Mouse (Mus musculus): ENCODE results near the gene Gsta3. TPM values are rescaled to one million over a fixed set of nuclear protein-coding genes. Genes with fewer than 3 reads are reported as not detected.
"Not testable (repeated sequence)": the region's sequence is repeated elsewhere in the genome, so short reads cannot be mapped to it uniquely, and the experiment has no call there.

Gsta3 gene
- polyA plus RNA-seq, 1 experiment from 2014 or later: 0.56 TPM

GRCm38 (mm10) chr1:21275366-21275765 is 35.0 kb downstream of the Gsta3 start:
- H3K27me3 ChIP-seq (replicated peaks); H3K27ac ChIP-seq (replicated peaks); H3K9me3 ChIP-seq; H3K36me3 ChIP-seq; ATAC-seq (ENCODE audit: extremely low read depth, insufficient number of reproducible peaks, low FRiP score, low TSS enrichment); H3K4me2 ChIP-seq; H3K9ac ChIP-seq; H3K4me3 ChIP-seq; H3K4me1 ChIP-seq: not testable (repeated sequence)
- WGBS: 79% methylated on average over 5 of the region's 5 CpGs

DNA sequence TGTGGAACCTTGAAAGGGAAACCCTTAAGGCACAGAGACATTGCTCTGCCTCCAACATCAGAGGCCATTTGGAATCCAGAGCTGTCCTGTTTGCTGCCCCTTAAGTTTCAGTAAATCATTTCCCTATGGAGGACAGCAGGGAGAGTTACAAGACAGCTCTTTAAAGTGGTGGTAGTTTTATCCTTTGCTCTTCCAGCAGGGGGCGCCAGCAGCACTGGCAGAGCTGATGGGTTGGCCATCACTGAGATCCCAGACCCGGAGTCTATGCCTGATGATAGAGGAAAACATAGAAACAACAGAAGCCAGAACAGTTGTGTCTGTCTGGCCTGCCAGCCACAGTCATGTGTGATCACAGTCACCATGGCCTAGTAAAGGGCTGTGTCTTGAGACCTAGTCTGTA is 35.8 kb downstream of the Gsta3 start:
- H3K27ac ChIP-seq (replicated peaks); H3K36me3 ChIP-seq; ATAC-seq (ENCODE audit: extremely low read depth, insufficient number of reproducible peaks, low FRiP score, low TSS enrichment); H3K4me3 ChIP-seq; H3K9me3 ChIP-seq; H3K27me3 ChIP-seq (replicated peaks); H3K4me2 ChIP-seq; H3K9ac ChIP-seq; H3K4me1 ChIP-seq: not testable (repeated sequence)
- WGBS: 26% methylated on average over 2 of the region's 2 CpGs

- Histone ChIP-seq H3K4me3 (no peak overlapping the region), H3K36me3 (no peaks in the 10 kb centered on the region), H3K4me2 (no peak overlapping the region), H3K27me3 (replicated peaks) (no peaks in the 10 kb centered on the region), H3K27ac (replicated peaks) (no peak overlapping the region), H3K9ac (no peak overlapping the region), H3K9me3 (no peaks in the 10 kb centered on the region), H3K4me1 (no peaks in the 10 kb centered on the region)
- ATAC-seq (ENCODE audit: extremely low read depth, insufficient number of reproducible peaks, low FRiP score, low TSS enrichment): no peak
- WGBS: 66% methylated on average over 2 of the region's 2 CpGs
Measured at GRCm38 (mm10) chr1:21280306-21280705, 39.9 kb downstream of the Gsta3 start.

DNA sequence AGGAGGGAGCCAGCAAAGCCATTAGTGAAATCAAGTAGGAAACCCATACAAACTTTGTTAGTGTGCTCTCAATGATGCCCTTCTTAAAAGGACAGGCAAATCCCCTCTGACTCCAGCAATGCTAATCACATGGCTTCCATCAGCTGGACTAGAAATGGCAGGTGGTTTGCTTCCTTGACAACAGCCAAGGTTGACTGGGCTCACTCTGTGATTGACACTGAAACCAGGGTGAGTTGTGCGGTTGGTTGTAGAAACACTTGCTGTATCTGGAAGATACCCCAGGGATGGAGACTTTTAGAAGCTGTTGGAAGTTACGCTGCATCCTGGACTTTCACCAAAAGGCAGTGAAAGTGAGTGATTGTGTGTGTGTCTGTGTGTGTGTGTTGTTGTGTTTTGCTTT is 44.3 kb downstream of the Gsta3 start:
- H3K27ac ChIP-seq (replicated peaks); H3K4me1 ChIP-seq; H3K36me3 ChIP-seq; ATAC-seq (ENCODE audit: extremely low read depth, insufficient number of reproducible peaks, low FRiP score, low TSS enrichment); H3K4me2 ChIP-seq; H3K27me3 ChIP-seq (replicated peaks); H3K9ac ChIP-seq; H3K4me3 ChIP-seq; H3K9me3 ChIP-seq: not testable (repeated sequence)
- 83% methylated on average over 2 of the region's 2 CpGs for WGBS

DNA sequence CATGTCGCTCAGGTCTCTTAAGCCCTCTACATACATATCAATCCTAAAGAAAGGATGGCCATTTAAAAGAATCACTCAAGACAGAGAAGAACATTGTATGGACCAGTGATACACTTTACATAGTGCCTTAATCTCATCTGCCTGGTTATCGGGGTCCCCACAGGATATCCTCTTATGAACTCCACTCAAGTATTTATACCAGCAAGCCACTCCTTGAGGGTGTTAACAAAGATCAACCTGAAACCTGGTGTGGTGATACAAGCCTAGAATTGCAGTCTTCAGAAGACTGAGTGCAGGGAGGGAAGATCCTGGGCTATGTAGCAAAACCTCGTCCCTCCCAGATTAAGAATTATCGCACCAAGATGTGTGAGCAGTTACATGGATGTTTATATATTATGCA is 51.0 kb downstream of the Gsta3 start:
- no peak overlapping the region for H3K4me2 ChIP-seq
- no peak overlapping the region for H3K27ac ChIP-seq (replicated peaks)
- WGBS: 81% methylated on average over 4 of the region's 4 CpGs
- H3K36me3 ChIP-seq: no peaks in the 10 kb centered on the region
- H3K4me3 ChIP-seq: no peak overlapping the region
- no peak overlapping the region for H3K9ac ChIP-seq
- 0 out of 2 replicates have a peak, but pooled peaks cover 2% of the 10 kb centered on the region for H3K27me3 ChIP-seq (replicated peaks)
- ATAC-seq (ENCODE audit: extremely low read depth, insufficient number of reproducible peaks, low FRiP score, low TSS enrichment): no peak
- no peaks in the 10 kb centered on the region for H3K9me3 ChIP-seq
- no peaks in the 10 kb centered on the region for H3K4me1 ChIP-seq

DNA sequence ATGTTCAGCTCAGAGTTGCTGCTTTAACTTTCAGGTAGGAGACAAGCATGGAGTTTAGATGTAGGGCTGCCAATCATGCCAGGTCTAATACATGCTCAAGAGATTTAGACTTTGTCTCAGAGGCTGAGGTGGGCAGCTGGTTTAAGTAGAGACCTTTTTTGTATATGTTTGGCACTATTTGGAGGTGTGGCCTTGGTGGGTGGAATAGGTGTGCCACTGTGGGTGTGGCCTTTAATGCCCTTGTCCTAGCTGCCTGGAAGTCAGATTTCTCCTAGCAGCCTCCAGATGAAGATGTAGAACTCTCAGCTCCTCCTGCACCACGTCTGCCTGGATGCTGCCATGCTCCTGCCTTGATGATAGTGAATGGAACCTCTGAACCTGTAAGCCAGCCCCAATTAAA is 52.2 kb downstream of the Gsta3 start:
- H3K36me3 ChIP-seq: no peaks in the 10 kb centered on the region
- H3K27me3 ChIP-seq (replicated peaks): 0 out of 2 replicates have a peak, but pooled peaks cover 2% of the 10 kb centered on the region
- ATAC-seq (ENCODE audit: extremely low read depth, insufficient number of reproducible peaks, low FRiP score, low TSS enrichment): no peak
- WGBS: 55% methylated on average over 1 of the region's 1 CpGs
- H3K4me3 ChIP-seq: no peak overlapping the region
- H3K27ac ChIP-seq (replicated peaks): no peak overlapping the region
- no peak overlapping the region for H3K9ac ChIP-seq
- no peak overlapping the region for H3K4me2 ChIP-seq
- H3K9me3 ChIP-seq: no peaks in the 10 kb centered on the region
- no peaks in the 10 kb centered on the region for H3K4me1 ChIP-seq

DNA sequence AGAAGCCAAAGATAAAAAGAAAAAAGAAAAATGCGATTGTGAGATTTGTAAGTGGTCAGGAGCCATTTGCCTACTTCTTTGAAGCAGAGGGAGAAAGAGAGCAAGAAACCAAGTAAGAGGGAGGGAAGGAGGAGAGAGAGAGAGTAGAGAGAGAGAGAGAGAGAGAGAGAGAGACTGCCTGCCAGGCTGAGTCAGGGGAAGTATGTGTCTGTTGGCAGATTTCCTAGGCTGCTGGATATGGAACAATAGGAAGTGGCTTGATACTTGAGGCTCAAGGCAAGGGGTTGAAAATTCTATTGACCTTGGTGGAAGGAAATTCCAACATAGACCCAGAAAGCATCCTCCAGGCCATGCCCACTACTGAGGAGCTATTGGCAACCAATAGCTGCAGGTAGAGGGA is 55.8 kb downstream of the Gsta3 start:
- 81% methylated on average over 1 of the region's 1 CpGs for WGBS
- Histone ChIP-seq H3K4me2 (no peak overlapping the region), H3K9ac (no peak overlapping the region), H3K4me3 (no peak overlapping the region), H3K36me3 (no peaks in the 10 kb centered on the region), H3K27ac (replicated peaks) (no peak overlapping the region), H3K4me1 (no peaks in the 10 kb centered on the region), H3K9me3 (no peaks in the 10 kb centered on the region), H3K27me3 (replicated peaks) (no peaks in the 10 kb centered on the region)
- ATAC-seq (ENCODE audit: extremely low read depth, insufficient number of reproducible peaks, low FRiP score, low TSS enrichment): no peak

DNA sequence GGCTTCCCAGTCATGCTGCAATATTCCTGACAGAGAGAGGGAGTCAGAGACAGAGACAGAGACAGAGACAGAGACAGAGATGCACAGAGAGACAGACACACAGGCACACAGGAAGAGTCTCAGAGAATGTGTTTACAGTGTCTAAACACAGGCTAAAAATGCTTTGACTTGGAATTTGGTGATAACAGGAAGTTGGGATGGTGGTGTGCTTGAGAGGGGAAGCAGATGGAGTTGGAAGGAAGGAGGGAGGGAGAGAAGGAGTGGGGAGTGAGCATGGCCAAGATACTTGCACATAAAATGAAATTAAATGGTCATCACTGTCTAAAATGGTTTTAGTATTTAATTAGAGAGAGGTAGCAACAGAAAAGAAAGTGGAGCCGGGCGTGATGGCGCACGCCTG is 57.7 kb downstream of the Gsta3 start:
- no peak overlapping the region for H3K9ac ChIP-seq
- H3K4me1 ChIP-seq: no peaks in the 10 kb centered on the region
- no peak overlapping the region for H3K4me3 ChIP-seq
- 87% methylated on average over 4 of the region's 4 CpGs for WGBS
- no peak for ATAC-seq (ENCODE audit: extremely low read depth, insufficient number of reproducible peaks, low FRiP score, low TSS enrichment)
- no peak overlapping the region for H3K27ac ChIP-seq (replicated peaks)
- no peak overlapping the region for H3K4me2 ChIP-seq
- no peaks in the 10 kb centered on the region for H3K36me3 ChIP-seq
- H3K9me3 ChIP-seq: no peaks in the 10 kb centered on the region
- H3K27me3 ChIP-seq (replicated peaks): no peaks in the 10 kb centered on the region

- 54% methylated on average over 3 of the region's 3 CpGs for WGBS
- H3K27ac ChIP-seq (replicated peaks): no peak overlapping the region
- H3K4me2 ChIP-seq: no peak overlapping the region
- H3K4me3 ChIP-seq: no peak overlapping the region
- H3K27me3 ChIP-seq (replicated peaks): no peaks in the 10 kb centered on the region
- no peaks in the 10 kb centered on the region for H3K9me3 ChIP-seq
- ATAC-seq (ENCODE audit: extremely low read depth, insufficient number of reproducible peaks, low FRiP score, low TSS enrichment): no peak
- no peaks in the 10 kb centered on the region for H3K36me3 ChIP-seq
- H3K9ac ChIP-seq: no peak overlapping the region
- no peaks in the 10 kb centered on the region for H3K4me1 ChIP-seq
Measured at GRCm38 (mm10) chr1:21299826-21300225, 59.4 kb downstream of the Gsta3 start.

- no peak for ATAC-seq (ENCODE audit: extremely low read depth, insufficient number of reproducible peaks, low FRiP score, low TSS enrichment)
- H3K27me3 ChIP-seq (replicated peaks): no peaks in the 10 kb centered on the region
- no peaks in the 10 kb centered on the region for H3K9me3 ChIP-seq
- H3K36me3 ChIP-seq: no peaks in the 10 kb centered on the region
- H3K4me2 ChIP-seq: no peak overlapping the region
- H3K27ac ChIP-seq (replicated peaks): no peak overlapping the region
- H3K4me3 ChIP-seq: no peak overlapping the region
- H3K4me1 ChIP-seq: no peaks in the 10 kb centered on the region
- 72% methylated on average over 3 of the region's 3 CpGs for WGBS
- no peak overlapping the region for H3K9ac ChIP-seq
Measured at GRCm38 (mm10) chr1:21301686-21302085, 61.3 kb downstream of the Gsta3 start.

DNA sequence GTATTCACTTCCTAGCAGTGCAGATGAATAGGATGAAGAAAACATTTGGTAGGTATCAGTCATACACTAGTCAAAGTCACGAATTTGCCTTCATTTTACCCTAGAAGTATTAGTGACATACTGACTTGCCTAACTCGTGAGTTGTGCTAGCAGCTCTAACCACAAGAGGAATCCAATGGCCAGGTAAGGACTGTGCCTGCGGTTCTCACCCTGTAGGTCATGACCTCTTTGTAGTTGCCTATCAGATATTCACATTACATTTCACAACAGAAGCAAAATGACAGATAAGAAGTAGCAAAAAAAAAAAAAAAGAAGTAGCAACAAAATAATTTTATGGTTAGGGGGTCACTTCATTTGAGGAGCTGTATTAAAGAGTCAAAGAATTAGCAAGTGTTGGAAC is 63.8 kb downstream of the Gsta3 start:
- H3K4me3 ChIP-seq: no peak overlapping the region
- 58% methylated on average over 3 of the region's 3 CpGs for WGBS
- no peak overlapping the region for H3K9ac ChIP-seq
- H3K36me3 ChIP-seq: no peaks in the 10 kb centered on the region
- no peaks in the 10 kb centered on the region for H3K9me3 ChIP-seq
- no peak overlapping the region for H3K27ac ChIP-seq (replicated peaks)
- no peak for ATAC-seq (ENCODE audit: extremely low read depth, insufficient number of reproducible peaks, low FRiP score, low TSS enrichment)
- no peak overlapping the region for H3K4me2 ChIP-seq
- no peaks in the 10 kb centered on the region for H3K4me1 ChIP-seq
- no peaks in the 10 kb centered on the region for H3K27me3 ChIP-seq (replicated peaks)

DNA sequence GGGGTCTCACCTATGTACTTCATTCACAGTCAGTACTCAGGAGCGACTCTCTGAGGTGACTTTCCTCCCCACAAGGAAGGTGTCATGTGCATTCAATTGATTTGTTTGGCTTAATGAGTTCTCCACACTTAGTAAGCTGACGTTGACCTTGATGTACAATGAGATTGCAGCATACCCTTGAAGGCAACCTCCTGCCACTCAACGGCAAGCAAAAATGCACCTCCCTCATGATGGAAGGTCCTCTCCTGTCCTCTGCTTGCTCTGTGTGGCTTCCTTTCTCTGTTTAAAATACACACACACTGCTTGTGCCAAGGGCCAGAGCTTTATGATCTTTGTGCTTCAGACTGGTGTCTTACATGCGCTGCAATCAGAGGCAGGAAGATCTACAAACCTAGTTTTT is 64.3 kb downstream of the Gsta3 start:
- Histone ChIP-seq H3K27me3 (replicated peaks) (no peaks in the 10 kb centered on the region), H3K9ac (no peak overlapping the region), H3K27ac (replicated peaks) (no peak overlapping the region), H3K4me1 (no peaks in the 10 kb centered on the region), H3K4me2 (no peak overlapping the region), H3K9me3 (no peaks in the 10 kb centered on the region), H3K4me3 (no peak overlapping the region), H3K36me3 (no peaks in the 10 kb centered on the region)
- ATAC-seq (ENCODE audit: extremely low read depth, insufficient number of reproducible peaks, low FRiP score, low TSS enrichment): no peak
- WGBS: 73% methylated on average over 4 of the region's 4 CpGs

DNA sequence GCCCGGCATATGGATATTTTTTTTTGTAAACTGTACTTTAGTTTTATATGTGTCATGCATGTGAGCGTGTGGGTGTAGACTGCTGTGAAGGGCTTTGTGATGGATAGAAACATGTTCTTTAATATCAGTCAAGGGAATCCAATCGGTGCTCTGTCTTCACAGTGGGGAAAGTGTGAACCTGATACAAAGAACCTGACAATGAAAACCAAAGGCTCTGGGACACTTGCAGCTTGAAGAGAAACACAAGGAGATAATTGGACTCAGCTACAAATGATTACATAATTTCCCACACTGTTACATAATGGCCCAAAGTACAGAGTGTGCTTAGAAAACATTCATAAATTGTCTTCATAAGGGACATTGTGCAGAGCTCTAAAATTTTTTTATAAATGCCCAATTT is 65.1 kb downstream of the Gsta3 start:
- Histone ChIP-seq H3K4me1 (no peaks in the 10 kb centered on the region), H3K27ac (replicated peaks) (no peak overlapping the region), H3K9me3 (no peaks in the 10 kb centered on the region), H3K36me3 (no peaks in the 10 kb centered on the region), H3K27me3 (replicated peaks) (no peaks in the 10 kb centered on the region), H3K4me2 (no peak overlapping the region), H3K9ac (no peak overlapping the region), H3K4me3 (no peak overlapping the region)
- WGBS: 86% methylated on average over 3 of the region's 3 CpGs
- ATAC-seq (ENCODE audit: extremely low read depth, insufficient number of reproducible peaks, low FRiP score, low TSS enrichment): no peak

Measured in heart, embryonic 13.5 days (tissue).